Mouse (Mus musculus): ENCODE data around the gene Trim8. TPM values are rescaled to one million over a fixed set of nuclear protein-coding genes. Genes with fewer than 3 reads are reported as not detected.

Trim8 gene
- total RNA-seq, 1 experiment from 2014 or later, result 35.4 TPM

- 0 out of 2 replicates have a peak, but pooled peaks have one; percentile 13 for ATAC-seq (replicated peaks; ENCODE audit: insufficient number of reproducible peaks, low FRiP score, low TSS enrichment, poor library complexity, severe bottlenecking)
These were observed 62.6 kb downstream of the Trim8 start for GRCm38 (mm10) chr19:46564043-46564462.

Other genes with a start within 250 kb of the Trim8 start
- gene Nfkb2, start 197.4 kb upstream of the Trim8 start, total RNA-seq (2017), result 48.8 to 62.5 TPM (median 55.3 TPM) in 3 replicates
- gene Psd, start 174.5 kb upstream of the Trim8 start, total RNA-seq (2017), result 0.76 TPM in 1 of 3 replicates, not detected in the others
- 1.2 to 3.0 TPM (median 2.2 TPM) in 3 replicates for gene Fbxl15, start 173.5 kb upstream of the Trim8 start, total RNA-seq (2017)
- gene Cuedc2, start 163.0 kb upstream of the Trim8 start, total RNA-seq (2017), result 43.0 to 58.3 TPM (median 56.0 TPM) in 3 replicates
- 0.57 to 2.9 TPM (median 0.75 TPM) in 3 replicates for gene Mfsd13a, start 160.6 kb upstream of the Trim8 start, total RNA-seq (2017)
- gene 2310034G01Rik, start 151.4 kb upstream of the Trim8 start, total RNA-seq (2017), result 1.5 TPM in 2 of 3 replicates, not detected in the other
- 90.9 to 114 TPM (median 107 TPM) in 3 replicates for gene Actr1a, start 106.0 kb upstream of the Trim8 start, total RNA-seq (2017)
- 5.5 to 11.0 TPM (median 5.8 TPM) in 3 replicates for gene Sufu, start 104.8 kb upstream of the Trim8 start, total RNA-seq (2017)
- 7.1 to 26.2 TPM (median 18.2 TPM) in 3 replicates for gene Arl3, start 71.5 kb downstream of the Trim8 start, total RNA-seq (2017)
- gene Sfxn2, start 71.7 kb downstream of the Trim8 start, total RNA-seq (2017), result 8.9 to 11.1 TPM (median 10.2 TPM) in 3 replicates
- 45.5 to 72.9 TPM (median 56.5 TPM) in 3 replicates for gene Wbp1l, start 97.4 kb downstream of the Trim8 start, total RNA-seq (2017)
- gene Cyp17a1, start 171.5 kb downstream of the Trim8 start, total RNA-seq (2017), result 1.6 to 6.0 TPM (median 3.4 TPM) in 3 replicates
- gene Borcs7, start 188.2 kb downstream of the Trim8 start, total RNA-seq (2017), result 10.0 to 20.7 TPM (median 12.4 TPM) in 3 replicates
- 43.3 to 130 TPM (median 45.7 TPM) in 3 replicates for gene As3mt, start 205.8 kb downstream of the Trim8 start, total RNA-seq (2017)

Measured in monocyte, adult 5-6 weeks (primary cell).